Mouse (Mus musculus) liver, embryonic 15.5 days (tissue): Measurements from ENCODE around the gene Sh2d4b. TPM values are rescaled to one million over a fixed set of nuclear protein-coding genes. Genes with fewer than 3 reads are reported as not detected.

Experiments
- ATAC-seq: fragments of 200-750 bp; cut with Nextera tagmentation; 2 replicates; pipeline ENCODE4 v1.8.0; 2017; ENCODE audit warnings: moderate number of reproducible peaks, mild to moderate bottlenecking, moderate library complexity; ENCODE audit not compliant: insufficient read depth
- H3K27ac ChIP-seq: fragments of 300-500 bp; sonication (generic); replicated peaks from 2 replicates; pipeline ENCODE4 v1.5.1; 2015; ENCODE audit warnings: mild to moderate bottlenecking, inconsistent platforms
- H3K27me3 ChIP-seq: fragments of 300-500 bp; sonication (generic); 2 replicates; pipeline ENCODE4 v1.6.1; 2015; ENCODE audit warnings: mild to moderate bottlenecking, inconsistent platforms
- H3K36me3 ChIP-seq: fragments of 300-500 bp; sonication (generic); replicated peaks from 2 replicates; pipeline ENCODE4 v1.6.1; 2015; ENCODE audit warnings: moderate library complexity, mild to moderate bottlenecking, inconsistent platforms
- H3K4me1 ChIP-seq: fragments of 300-500 bp; sonication (generic); replicated peaks from 2 replicates; pipeline ENCODE4 v1.6.1; 2015; ENCODE audit warnings: inconsistent platforms
- H3K4me2 ChIP-seq: fragments of 300-500 bp; sonication (generic); 2 replicates; pipeline ENCODE4 v1.6.1; 2015; ENCODE audit warnings: moderate library complexity, mild to moderate bottlenecking, inconsistent platforms
- H3K4me3 ChIP-seq: fragments of 300-500 bp; sonication (generic); replicated peaks from 2 replicates; pipeline ENCODE4 v1.5.1; 2015; ENCODE audit warnings: mild to moderate bottlenecking, inconsistent platforms
- H3K9ac ChIP-seq: fragments of 300-500 bp; sonication (generic); 2 replicates; pipeline ENCODE4 v1.6.1; 2015; ENCODE audit warnings: moderate library complexity, mild to moderate bottlenecking, inconsistent platforms
- H3K9me3 ChIP-seq: fragments of 300-500 bp; sonication (generic); replicated peaks from 2 replicates; pipeline ENCODE4 v1.6.1; 2016; ENCODE audit warnings: inconsistent platforms
- WGBS: fragments of 180-500 bp; shearing (Covaris S2); methylation state at CpG from one replicate; pipeline ENCODE4 v1.1.7; 2015; ENCODE audit warnings: mixed read lengths; ENCODE audit not compliant: insufficient replicate concordance; 5-methylcytosine and 5-hydroxymethylcytosine counted together
- polyA plus RNA-seq: library from polyadenylated mRNA; unstranded; fragments of >200 nt; fragmentation: Nextera tagmentation; extraction: Ambion mirVana; gene quantifications from 2 replicates; pipeline ENCODE4 v1.2.1, GENCODE M21; 2015

Sh2d4b gene
- polyA plus RNA-seq, 1 experiment from 2014 or later = 0.10 TPM

- 0 out of 2 replicates have a peak, but pooled peaks have one; percentile 7 for ATAC-seq
- H3K4me3 ChIP-seq = no peak overlapping the region
- no peak overlapping the region for H3K4me2 ChIP-seq
- H3K9me3 ChIP-seq = no peaks in the 10 kb centered on the region
- no peak overlapping the region for H3K9ac ChIP-seq
- H3K27me3 ChIP-seq = no peaks in the 10 kb centered on the region
- peaks cover 7% of the 10 kb centered on the region; the same call in 1 of the 2 replicates for H3K36me3 ChIP-seq
- H3K27ac ChIP-seq = peak overlapping the region; percentile 16; the same call in 1 of the 2 replicates
- peaks cover 89% of the 10 kb centered on the region for H3K4me1 ChIP-seq
- WGBS = 50% methylated on average over 2 of the region's 2 CpGs
Measured at GRCm38 (mm10) chr14:40927041-40927440, 34.0 kb upstream of the Sh2d4b start.

GRCm38 (mm10) chr14:40924378-40925113, 31.5 kb upstream of the Sh2d4b start:
- no peak overlapping the region for H3K4me3 ChIP-seq
- no peaks in the 10 kb centered on the region for H3K9me3 ChIP-seq
- H3K36me3 ChIP-seq = peaks cover 7% of the 10 kb centered on the region; the same call in 1 of the 2 replicates
- peaks cover 82% of the 10 kb centered on the region for H3K4me1 ChIP-seq
- H3K9ac ChIP-seq = no peak overlapping the region
- peak overlapping the region; percentile 25 for H3K4me2 ChIP-seq
- no peaks in the 10 kb centered on the region for H3K27me3 ChIP-seq
- ATAC-seq = peak; percentile 60
- H3K27ac ChIP-seq = peak overlapping the region; percentile 71
- 18% methylated on average over 10 of the region's 10 CpGs for WGBS

DNA sequence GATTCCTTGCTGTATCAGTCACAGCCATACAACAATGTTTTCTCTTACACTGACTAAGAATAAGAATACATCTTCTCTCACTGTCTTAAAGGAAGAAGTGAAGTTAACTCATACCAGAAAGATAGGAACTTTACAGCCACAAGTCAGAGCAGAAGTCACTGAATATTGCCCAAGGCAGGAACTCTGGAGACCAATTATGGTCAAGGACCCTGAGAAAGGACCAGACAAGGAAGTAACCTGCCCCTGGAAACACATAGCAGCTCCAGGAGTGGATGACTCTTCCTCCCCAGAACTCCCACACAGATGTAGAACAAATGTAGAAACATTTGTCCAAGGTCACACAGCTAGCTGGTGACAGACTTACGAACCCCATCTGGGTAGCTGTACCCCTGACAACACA, 28.2 kb upstream of the Sh2d4b start:
- H3K36me3 ChIP-seq = 0 out of 2 replicates have a peak, but pooled peaks cover 13% of the 10 kb centered on the region
- WGBS = 74% methylated on average over 1 of the region's 1 CpGs
- no peak for ATAC-seq
- H3K9ac ChIP-seq = no peak overlapping the region
- no peak overlapping the region for H3K27ac ChIP-seq
- H3K4me3 ChIP-seq = no peak overlapping the region
- H3K4me1 ChIP-seq = peaks cover 69% of the 10 kb centered on the region
- H3K4me2 ChIP-seq = no peak overlapping the region
- H3K27me3 ChIP-seq = no peaks in the 10 kb centered on the region
- no peaks in the 10 kb centered on the region for H3K9me3 ChIP-seq

- no peak for ATAC-seq
- 52% methylated on average over 7 of the region's 7 CpGs for WGBS
- H3K27ac ChIP-seq = no peak overlapping the region
Measured at GRCm38 (mm10) chr14:40919521-40919920, 26.5 kb upstream of the Sh2d4b start.

GRCm38 (mm10) chr14:40918477-40918876, 25.4 kb upstream of the Sh2d4b start:
- Histone ChIP-seq H3K27ac (no peak overlapping the region), H3K4me1 (peaks cover 52% of the 10 kb centered on the region), H3K36me3 (peaks cover 38% of the 10 kb centered on the region), H3K4me2 (no peak overlapping the region), H3K9me3 (no peaks in the 10 kb centered on the region), H3K9ac (no peak overlapping the region), H3K27me3 (no peaks in the 10 kb centered on the region), H3K4me3 (no peak overlapping the region)
- WGBS = 44% methylated on average over 7 of the region's 7 CpGs
- ATAC-seq = no peak

More at GRCm38 (mm10) chr14:40919521-40919920, 26.5 kb upstream of the Sh2d4b start:
- Histone ChIP-seq H3K9me3 (no peaks in the 10 kb centered on the region), H3K27me3 (no peaks in the 10 kb centered on the region), H3K4me3 (no peak overlapping the region), H3K4me1 (peaks cover 61% of the 10 kb centered on the region), H3K9ac (no peak overlapping the region), H3K4me2 (no peak overlapping the region), H3K36me3 (peaks cover 28% of the 10 kb centered on the region)

DNA sequence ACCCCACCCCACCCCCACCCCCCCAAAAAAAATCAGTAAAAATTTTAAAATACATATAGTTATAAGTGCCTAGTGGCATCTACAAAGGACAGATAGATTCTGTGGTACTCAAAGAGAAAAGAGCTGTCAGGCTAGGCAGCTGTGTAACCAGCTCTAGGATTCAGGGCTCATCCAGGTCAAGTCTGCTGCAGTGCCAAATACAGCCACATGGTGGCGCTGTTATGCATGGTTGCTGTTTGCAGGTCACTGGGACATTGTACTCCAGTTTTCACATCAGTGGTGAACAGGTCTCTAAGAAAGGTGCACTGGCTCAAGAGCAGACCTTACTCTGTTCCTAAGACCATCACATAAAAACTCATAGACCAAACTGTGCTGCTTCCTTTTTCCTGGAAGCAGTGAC, 24.6 kb upstream of the Sh2d4b start:
- Histone ChIP-seq H3K27ac (no peak overlapping the region), H3K4me1 (peaks cover 43% of the 10 kb centered on the region), H3K9ac (no peak overlapping the region), H3K4me3 (no peak overlapping the region), H3K9me3 (no peaks in the 10 kb centered on the region), H3K4me2 (no peak overlapping the region), H3K27me3 (no peaks in the 10 kb centered on the region), H3K36me3 (peaks cover 43% of the 10 kb centered on the region)
- 0% methylated on average over 1 of the region's 1 CpGs for WGBS
- peak; percentile 32; the same call in 1 of the 2 replicates for ATAC-seq

- H3K4me3 ChIP-seq = no peak overlapping the region
- H3K36me3 ChIP-seq = peaks cover 43% of the 10 kb centered on the region
- 88% methylated on average over 15 of the region's 15 CpGs for WGBS
- no peak overlapping the region for H3K9ac ChIP-seq
- peaks cover 36% of the 10 kb centered on the region for H3K4me1 ChIP-seq
- no peak overlapping the region for H3K4me2 ChIP-seq
- ATAC-seq = no peak
- H3K27ac ChIP-seq = no peak overlapping the region
- no peaks in the 10 kb centered on the region for H3K9me3 ChIP-seq
- H3K27me3 ChIP-seq = no peaks in the 10 kb centered on the region
Measured at GRCm38 (mm10) chr14:40916667-40917066, 23.6 kb upstream of the Sh2d4b start.

DNA sequence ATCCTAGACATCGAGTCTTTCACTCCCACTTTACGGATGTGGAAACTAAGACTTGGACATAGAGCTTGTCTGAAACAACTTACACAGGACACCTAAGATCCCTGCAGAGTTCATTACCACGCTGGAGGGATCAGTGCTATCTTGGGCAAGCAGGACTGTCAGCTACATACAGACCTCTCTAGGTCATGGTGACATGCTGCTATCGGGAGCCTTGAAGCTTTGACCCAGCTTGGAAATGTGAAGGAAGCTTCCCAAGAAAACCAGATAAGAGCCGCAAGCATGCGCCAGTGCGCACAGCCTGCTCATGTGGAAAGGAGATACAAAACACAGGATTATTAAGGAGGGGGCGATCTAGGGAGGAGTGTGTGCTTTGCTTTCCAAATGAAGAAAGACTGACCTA, 22.8 kb upstream of the Sh2d4b start:
- no peak overlapping the region for H3K4me3 ChIP-seq
- WGBS = 79% methylated on average over 8 of the region's 8 CpGs
- peaks cover 31% of the 10 kb centered on the region for H3K4me1 ChIP-seq
- H3K9ac ChIP-seq = no peak overlapping the region
- H3K9me3 ChIP-seq = no peaks in the 10 kb centered on the region
- H3K27me3 ChIP-seq = no peaks in the 10 kb centered on the region
- peaks cover 49% of the 10 kb centered on the region for H3K36me3 ChIP-seq
- no peak for ATAC-seq
- H3K4me2 ChIP-seq = no peak overlapping the region
- no peak overlapping the region for H3K27ac ChIP-seq

GRCm38 (mm10) chr14:40914701-40915100, 21.6 kb upstream of the Sh2d4b start:
- H3K27ac ChIP-seq = no peak overlapping the region
- H3K9ac ChIP-seq = no peak overlapping the region
- WGBS = 75% methylated on average over 3 of the region's 3 CpGs
- H3K36me3 ChIP-seq = peaks cover 60% of the 10 kb centered on the region
- no peak overlapping the region for H3K4me2 ChIP-seq
- no peaks in the 10 kb centered on the region for H3K9me3 ChIP-seq
- H3K27me3 ChIP-seq = no peaks in the 10 kb centered on the region
- ATAC-seq = peak; percentile 22; the same call in 1 of the 2 replicates
- H3K4me3 ChIP-seq = no peak overlapping the region
- H3K4me1 ChIP-seq = peaks cover 23% of the 10 kb centered on the region

DNA sequence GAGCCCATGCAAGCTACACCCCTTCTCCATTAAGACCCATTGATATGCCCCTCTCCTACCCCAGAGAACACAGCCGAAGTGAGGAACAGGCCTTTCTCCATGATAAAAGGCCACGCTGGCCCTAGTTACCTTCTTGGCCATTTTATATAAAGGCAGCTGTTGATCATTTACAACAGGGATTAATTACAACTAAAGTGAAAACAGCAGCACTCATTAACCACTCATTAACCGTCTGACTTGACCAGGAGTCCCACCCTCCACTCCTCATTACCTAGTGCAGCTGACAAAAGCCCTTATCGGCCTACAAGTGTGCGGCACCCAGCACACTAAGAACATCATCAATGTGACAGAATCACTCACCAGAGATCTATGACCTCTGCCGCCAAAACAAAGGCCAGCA, 20.6 kb upstream of the Sh2d4b start:
- Histone ChIP-seq H3K9ac (no peak overlapping the region), H3K4me2 (no peak overlapping the region), H3K4me3 (no peak overlapping the region), H3K4me1 (peaks cover 13% of the 10 kb centered on the region), H3K27ac (no peak overlapping the region), H3K27me3 (no peaks in the 10 kb centered on the region), H3K36me3 (peaks cover 70% of the 10 kb centered on the region), H3K9me3 (no peaks in the 10 kb centered on the region)
- whole genome bisulfite sequencing = 81% methylated on average over 6 of the region's 6 CpGs
- no peak for ATAC-seq

GRCm38 (mm10) chr14:40911529-40911928, 18.5 kb upstream of the Sh2d4b start:
- Histone ChIP-seq H3K4me2 (no peak overlapping the region), H3K9me3 (no peaks in the 10 kb centered on the region), H3K27ac (no peak overlapping the region), H3K36me3 (peaks cover 86% of the 10 kb centered on the region), H3K27me3 (no peaks in the 10 kb centered on the region), H3K9ac (no peak overlapping the region), H3K4me3 (no peak overlapping the region), H3K4me1 (peaks cover 10% of the 10 kb centered on the region; the same call in 1 of the 2 replicates)
- ATAC-seq = no peak
